Mouse (Mus musculus) heart, embryonic 16.5 days (tissue): ENCODE data around the gene Xpot. TPM values are rescaled to one million over a fixed set of nuclear protein-coding genes. Genes with fewer than 3 reads are reported as not detected.

Source experiments
- ATAC-seq: fragments of 200-750 bp; cut with Nextera tagmentation; replicated peaks from 2 replicates; pipeline ENCODE4 v1.8.0; 2017; ENCODE audit warnings: moderate number of reproducible peaks; ENCODE audit not compliant: insufficient read depth, low FRiP score; ENCODE audit errors: extremely low read depth
- H3K27ac ChIP-seq: fragments of 300-500 bp; sonication (generic); 2 replicates; pipeline ENCODE4 v1.5.1; 2014; ENCODE audit warnings: mild to moderate bottlenecking, low read length, control low read depth, moderate library complexity
- H3K27me3 ChIP-seq: fragments of 300-500 bp; sonication (generic); 2 replicates; pipeline ENCODE4 v1.6.1; 2014; ENCODE audit warnings: low read length, mixed read lengths; ENCODE audit not compliant: control insufficient read depth, insufficient read depth
- H3K36me3 ChIP-seq: fragments of 300-500 bp; sonication (generic); 2 replicates; pipeline ENCODE4 v1.6.1; 2014; ENCODE audit not compliant: control insufficient read depth, insufficient read depth
- H3K4me1 ChIP-seq: fragments of 300-500 bp; sonication (generic); 2 replicates; pipeline ENCODE4 v1.6.1; 2014; ENCODE audit warnings: low read length, mixed read lengths; ENCODE audit not compliant: control insufficient read depth, insufficient read depth
- H3K4me2 ChIP-seq: fragments of 300-500 bp; sonication (generic); 2 replicates; pipeline ENCODE4 v1.6.1; 2014; ENCODE audit warnings: low read depth, mild to moderate bottlenecking, control low read depth, low read length
- H3K4me3 ChIP-seq: fragments of 300-500 bp; sonication (generic); 2 replicates; pipeline ENCODE4 v1.5.1; 2014; ENCODE audit warnings: mild to moderate bottlenecking, control low read depth, low read length
- H3K9ac ChIP-seq: fragments of 300-500 bp; sonication (generic); 2 replicates; pipeline ENCODE4 v1.6.1; 2014; ENCODE audit warnings: low read length, control low read depth
- H3K9me3 ChIP-seq: fragments of 300-500 bp; sonication (generic); replicated peaks from 2 replicates; pipeline ENCODE4 v1.6.1; 2016; ENCODE audit warnings: low read length; ENCODE audit not compliant: control insufficient read depth
- WGBS: fragments of 180-500 bp; shearing (Covaris S2); extraction: QIAGEN DNeasy Blood & Tissue Kit; methylation state at CpG from one replicate; pipeline ENCODE4 v1.1.7; 2014; 5-methylcytosine and 5-hydroxymethylcytosine counted together
- polyA plus RNA-seq: library from polyadenylated mRNA; unstranded; fragments of >200 nt; fragmentation: Nextera tagmentation; extraction: Ambion mirVana; gene quantifications from 2 replicates; pipeline ENCODE4 v1.2.1, GENCODE M21; 2015

Gene Xpot
- polyA plus RNA-seq, 1 experiment from 2014 or later, result 31.5 TPM

- peak; percentile 99 for ATAC-seq
- peak within 1 kb of the TSS; percentile 67 for H3K4me2 ChIP-seq
- peaks cover 24% of the 10 kb centered on the region for H3K36me3 ChIP-seq
- H3K9me3 ChIP-seq, result no peaks in the 10 kb centered on the region
- peak within 1 kb of the TSS; percentile 84 for H3K27ac ChIP-seq
- no peaks in the 10 kb centered on the region for H3K27me3 ChIP-seq
- H3K4me3 ChIP-seq, result peak within 1 kb of the TSS; percentile 95
- H3K4me1 ChIP-seq, result peaks cover 8% of the 10 kb centered on the region
- under 1% methylated on average over 57 of the region's 58 CpGs for WGBS
- H3K9ac ChIP-seq, result peak within 1 kb of the TSS; percentile 90
Measured at GRCm38 (mm10) chr10:121586675-121587370, 39.3 kb downstream of the Xpot start, which contains the start of gene Tbk1. TSS of gene Tbk1 (minus strand) at chr10:121586787.

DNA sequence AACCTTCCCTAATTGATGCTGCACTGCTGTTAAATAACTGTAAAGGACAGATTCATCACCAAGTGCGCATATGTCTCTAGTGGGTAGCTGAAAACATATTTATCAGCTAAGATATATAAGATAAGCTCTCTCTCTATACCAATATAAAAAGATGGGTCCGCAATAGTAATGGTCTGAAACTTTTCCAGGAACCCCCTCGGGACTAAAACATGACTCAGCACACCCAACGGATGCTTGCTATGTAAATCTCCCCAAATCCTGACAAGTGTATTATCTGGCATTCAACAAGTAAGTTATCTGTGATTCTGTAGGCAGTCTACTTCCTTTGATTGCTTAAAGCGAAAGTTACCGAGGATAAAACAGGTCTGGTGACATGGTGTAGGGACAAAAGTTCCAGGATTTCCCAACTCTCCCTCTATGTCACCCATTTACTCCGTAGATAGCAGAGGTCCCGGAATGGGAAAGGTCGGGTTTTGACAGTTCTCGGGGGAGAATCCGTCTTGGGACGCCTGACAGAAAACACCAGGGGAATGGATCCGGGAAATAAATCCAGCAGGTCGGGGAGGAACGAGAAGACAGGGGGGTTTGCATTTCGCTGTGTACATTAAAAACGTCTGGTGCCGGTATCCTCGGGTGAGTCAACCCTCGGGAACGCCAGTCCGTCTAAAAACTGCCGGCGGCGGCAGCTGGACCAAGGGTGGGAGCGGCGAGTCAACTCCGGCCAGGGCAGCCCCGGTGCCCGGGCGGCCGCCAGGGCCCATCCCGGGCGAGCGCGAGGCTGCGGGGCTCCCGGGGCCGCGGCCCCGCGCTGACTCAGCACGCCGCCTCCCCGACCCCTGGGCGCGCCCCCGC lies 40.1 kb downstream of the Xpot start:
- H3K4me3 ChIP-seq, result peak overlapping the region; percentile 95
- 3% methylated on average over 41 of the region's 48 CpGs for WGBS
- H3K9ac ChIP-seq, result peak overlapping the region; percentile 90
- peak overlapping the region; percentile 67 for H3K4me2 ChIP-seq
- H3K9me3 ChIP-seq, result no peaks in the 10 kb centered on the region
- H3K4me1 ChIP-seq, result peaks cover 8% of the 10 kb centered on the region
- H3K27ac ChIP-seq, result peak overlapping the region; percentile 84
- H3K36me3 ChIP-seq, result peaks cover 28% of the 10 kb centered on the region
- ATAC-seq, result peak; percentile 63
- no peaks in the 10 kb centered on the region for H3K27me3 ChIP-seq

- peak overlapping the region; percentile 95 for H3K4me3 ChIP-seq
- H3K4me1 ChIP-seq, result peaks cover 8% of the 10 kb centered on the region
- peak overlapping the region; percentile 67 for H3K4me2 ChIP-seq
- H3K36me3 ChIP-seq, result peaks cover 36% of the 10 kb centered on the region
- peak overlapping the region; percentile 90 for H3K9ac ChIP-seq
- 74% methylated on average over 20 of the region's 20 CpGs for WGBS
- no peaks in the 10 kb centered on the region for H3K27me3 ChIP-seq
- H3K9me3 ChIP-seq, result no peaks in the 10 kb centered on the region
- ATAC-seq, result no peak
- H3K27ac ChIP-seq, result no peak overlapping the region
Measured at GRCm38 (mm10) chr10:121585056-121585790, 40.9 kb downstream of the Xpot start.

GRCm38 (mm10) chr10:121584033-121584432 lies 42.1 kb downstream of the Xpot start:
- no peak overlapping the region for H3K9ac ChIP-seq
- ATAC-seq, result no peak
- H3K4me1 ChIP-seq, result peaks cover 8% of the 10 kb centered on the region
- WGBS, result 91% methylated on average over 10 of the region's 10 CpGs
- no peak overlapping the region for H3K4me2 ChIP-seq
- no peaks in the 10 kb centered on the region for H3K9me3 ChIP-seq
- H3K27ac ChIP-seq, result no peak overlapping the region
- H3K27me3 ChIP-seq, result no peaks in the 10 kb centered on the region
- no peak overlapping the region for H3K4me3 ChIP-seq
- peaks cover 37% of the 10 kb centered on the region for H3K36me3 ChIP-seq

GRCm38 (mm10) chr10:121583016-121583415 lies 43.1 kb downstream of the Xpot start:
- Histone ChIP-seq H3K9me3 (no peaks in the 10 kb centered on the region), H3K27ac (no peak overlapping the region), H3K4me1 (peaks cover 8% of the 10 kb centered on the region), H3K27me3 (no peaks in the 10 kb centered on the region), H3K4me3 (no peak overlapping the region), H3K9ac (no peak overlapping the region), H3K36me3 (peaks cover 42% of the 10 kb centered on the region), H3K4me2 (no peak overlapping the region)
- no peak for ATAC-seq
- 91% methylated on average over 12 of the region's 12 CpGs for WGBS

DNA sequence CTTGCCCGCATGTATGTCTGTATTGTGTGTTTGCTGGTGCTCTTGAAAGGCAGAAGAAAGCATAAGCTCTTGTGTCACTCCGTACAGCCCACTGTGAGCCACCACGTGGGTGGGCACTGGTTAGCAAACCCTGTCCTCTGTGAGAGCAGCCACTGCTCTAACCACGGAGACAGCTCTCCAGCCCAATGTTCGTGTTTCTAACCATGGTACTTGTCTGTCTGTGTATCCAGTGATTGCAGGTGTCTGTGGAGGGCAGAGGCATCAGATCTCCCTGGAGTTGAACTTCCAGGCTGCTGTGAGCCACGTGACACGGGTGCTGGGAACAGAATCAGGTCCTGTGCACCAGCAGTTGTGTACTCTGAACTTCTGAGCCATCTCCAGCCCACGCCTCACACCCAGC lies 43.8 kb downstream of the Xpot start:
- H3K4me3 ChIP-seq, result no peak overlapping the region
- H3K4me1 ChIP-seq, result peaks cover 4% of the 10 kb centered on the region; the same call in 1 of the 2 replicates
- no peak for ATAC-seq
- H3K9ac ChIP-seq, result no peak overlapping the region
- no peaks in the 10 kb centered on the region for H3K27me3 ChIP-seq
- H3K36me3 ChIP-seq, result peaks cover 45% of the 10 kb centered on the region
- no peak overlapping the region for H3K4me2 ChIP-seq
- H3K9me3 ChIP-seq, result no peaks in the 10 kb centered on the region
- H3K27ac ChIP-seq, result no peak overlapping the region
- WGBS, result 90% methylated on average over 8 of the region's 8 CpGs

GRCm38 (mm10) chr10:121581405-121581804 lies 44.7 kb downstream of the Xpot start:
- Histone ChIP-seq H3K27ac (no peak overlapping the region), H3K27me3 (no peaks in the 10 kb centered on the region), H3K4me1 (peaks cover 4% of the 10 kb centered on the region; the same call in 1 of the 2 replicates), H3K9me3 (no peaks in the 10 kb centered on the region), H3K36me3 (peaks cover 45% of the 10 kb centered on the region), H3K4me2 (no peak overlapping the region), H3K9ac (no peak overlapping the region), H3K4me3 (no peak overlapping the region)
- ATAC-seq, result no peak
- WGBS, result 78% methylated on average over 6 of the region's 6 CpGs

GRCm38 (mm10) chr10:121580381-121580780 lies 45.8 kb downstream of the Xpot start:
- WGBS, result 96% methylated on average over 5 of the region's 5 CpGs
- Histone ChIP-seq H3K27ac (no peak overlapping the region), H3K4me2 (no peak overlapping the region), H3K9ac (no peak overlapping the region), H3K36me3 (peaks cover 49% of the 10 kb centered on the region), H3K27me3 (no peaks in the 10 kb centered on the region), H3K4me3 (no peak overlapping the region), H3K4me1 (peaks cover 4% of the 10 kb centered on the region; the same call in 1 of the 2 replicates), H3K9me3 (no peaks in the 10 kb centered on the region)
- ATAC-seq, result no peak
